In genomic region chr12:86806031-86806922, GRCm38 (mm10) we compare ENCODE assay signal across 8 mouse cellular contexts.
A peak's percentile ranks its signal among the peaks of the same experiment; 100 is the strongest.
DNase-seq lines count a peak whose midpoint lies in the region; ATAC-seq lines count a peak whose summit lies in the region.

No protein-coding gene starts in this region.

- H3K9me3 ChIP-seq in heart, embryonic 11.5 days (replicated peaks; ENCODE audit: control insufficient read depth, low read length): no peaks in the 10 kb centered on the region
- H3K9me3 ChIP-seq in embryonic facial prominence, embryonic 15.5 days (replicated peaks): no peaks in the 10 kb centered on the region
- H3K9me3 ChIP-seq in kidney, embryonic 15.5 days (replicated peaks): no peaks in the 10 kb centered on the region
- no peaks in the 10 kb centered on the region for H3K9me3 ChIP-seq in lung, embryonic 16.5 days (ENCODE audit: control insufficient read depth, low read length)

- ATAC-seq in heart, embryonic 11.5 days (replicated peaks; ENCODE audit: insufficient number of reproducible peaks, low FRiP score, low TSS enrichment): no peak
- ATAC-seq in embryonic facial prominence, embryonic 15.5 days (ENCODE audit: insufficient number of reproducible peaks, low FRiP score, low TSS enrichment, low read depth): no peak
- no peak for ATAC-seq in kidney, embryonic 15.5 days (replicated peaks; ENCODE audit: low FRiP score)
- ATAC-seq in lung, embryonic 16.5 days (ENCODE audit: low read depth): no peak

- no peak overlapping the region for H3K27ac ChIP-seq in heart, embryonic 11.5 days (ENCODE audit: low read depth, low read length)
- H3K27ac ChIP-seq in embryonic facial prominence, embryonic 15.5 days (replicated peaks): peak overlapping the region; percentile 53; the same call in 1 of the 2 replicates
- peak overlapping the region; percentile 85 for H3K27ac ChIP-seq in kidney, embryonic 15.5 days
- H3K27ac ChIP-seq in lung, embryonic 16.5 days (ENCODE audit: low read length): peak overlapping the region; percentile 2

- H3K27me3 ChIP-seq in heart, embryonic 11.5 days (ENCODE audit: control insufficient read depth, insufficient read depth, low read length): no peaks in the 10 kb centered on the region
- no peaks in the 10 kb centered on the region for H3K27me3 ChIP-seq in embryonic facial prominence, embryonic 15.5 days
- no peaks in the 10 kb centered on the region for H3K27me3 ChIP-seq in kidney, embryonic 15.5 days
- no peaks in the 10 kb centered on the region for H3K27me3 ChIP-seq in lung, embryonic 16.5 days (ENCODE audit: control insufficient read depth, insufficient read depth, low read depth, low read length)

- 9% methylated on average over 15 of the region's 20 CpGs for WGBS in heart, embryonic 11.5 days (ENCODE audit: insufficient replicate concordance)
- 9% methylated on average over 18 of the region's 20 CpGs for WGBS in embryonic facial prominence, embryonic 15.5 days
- 6% methylated on average over 20 of the region's 20 CpGs for WGBS in kidney, embryonic 15.5 days
- WGBS in lung, embryonic 16.5 days: 7% methylated on average over 20 of the region's 20 CpGs

- no peak for DNase-seq in heart, adult 8-10 months (ENCODE audit: low spot score)
- peak; percentile 89 for DNase-seq in R1 (ENCODE audit: low read depth, low spot score)
- peak; percentile 64 to 67 for DNase-seq in right cerebral cortex, postnatal 36 days (ENCODE audit: low spot score in 2 of 2)
- DNase-seq in ovary, postnatal 36 days (ENCODE audit: low spot score): no peak

- H3K4me1 ChIP-seq in heart, embryonic 11.5 days (ENCODE audit: control insufficient read depth, insufficient read depth, low read length): peaks cover 65% of the 10 kb centered on the region
- H3K4me1 ChIP-seq in embryonic facial prominence, embryonic 15.5 days: peaks cover 88% of the 10 kb centered on the region
- peaks cover 79% of the 10 kb centered on the region for H3K4me1 ChIP-seq in kidney, embryonic 15.5 days
- peaks cover 68% of the 10 kb centered on the region for H3K4me1 ChIP-seq in lung, embryonic 16.5 days (replicated peaks; ENCODE audit: control insufficient read depth, insufficient read depth, low read length)

- no peak overlapping the region for H3K4me3 ChIP-seq in heart, embryonic 11.5 days (ENCODE audit: low read depth, low read length)
- H3K4me3 ChIP-seq in embryonic facial prominence, embryonic 15.5 days (replicated peaks): no peak overlapping the region
- no peak overlapping the region for H3K4me3 ChIP-seq in kidney, embryonic 15.5 days (replicated peaks)
- no peak overlapping the region for H3K4me3 ChIP-seq in lung, embryonic 16.5 days (ENCODE audit: low read length)

- H3K9ac ChIP-seq in heart, embryonic 11.5 days (ENCODE audit: low read depth, low read length): no peak overlapping the region
- H3K9ac ChIP-seq in embryonic facial prominence, embryonic 15.5 days: no peak overlapping the region
- no peak overlapping the region for H3K9ac ChIP-seq in kidney, embryonic 15.5 days
- no peak overlapping the region for H3K9ac ChIP-seq in lung, embryonic 16.5 days (ENCODE audit: low read length)

- H3K36me3 ChIP-seq in heart, embryonic 11.5 days (ENCODE audit: control insufficient read depth, insufficient read depth, low read length): no peaks in the 10 kb centered on the region
- no peaks in the 10 kb centered on the region for H3K36me3 ChIP-seq in embryonic facial prominence, embryonic 15.5 days
- no peaks in the 10 kb centered on the region for H3K36me3 ChIP-seq in kidney, embryonic 15.5 days
- H3K36me3 ChIP-seq in lung, embryonic 16.5 days (ENCODE audit: control insufficient read depth, insufficient read depth, low read length): no peaks in the 10 kb centered on the region

- peak overlapping the region; percentile 22; the same call in 1 of the 2 replicates for H3K4me2 ChIP-seq in heart, embryonic 11.5 days
- H3K4me2 ChIP-seq in embryonic facial prominence, embryonic 15.5 days (replicated peaks): no peak overlapping the region
- H3K4me2 ChIP-seq in kidney, embryonic 15.5 days: peak overlapping the region; percentile 45
- H3K4me2 ChIP-seq in lung, embryonic 16.5 days (ENCODE audit: low read depth, low read length): peak overlapping the region; percentile 28

Comparison
In these comparisons a context has a peak if more than half of its experiments do, and no peak if none do; other contexts are left out.
1. DNase-seq: peak in R1 (single experiment) and right cerebral cortex, postnatal 36 days (2 of 2); none in heart, adult 8-10 months (single experiment) and ovary, postnatal 36 days (single experiment).